Mouse (Mus musculus) G1E (cell line): ENCODE measurements around the gene Plscr5. TPM values are rescaled to one million over a fixed set of nuclear protein-coding genes. Genes with fewer than 3 reads are reported as not detected.
A peak's percentile ranks its signal among the peaks of the same experiment; 100 is the strongest.

Experiments used
- ATAC-seq: 2 replicates; pipeline ENCODE4 v1.8.0; 2016; ENCODE audit warnings: mild to moderate bottlenecking; ENCODE audit not compliant: insufficient number of reproducible peaks, poor library complexity, low FRiP score, severe bottlenecking; ENCODE audit errors: extremely low read depth
- DNase-seq: peaks from one replicate; pipeline ENCODE4 v3.0.0; 2012; ENCODE audit warnings: low spot score
- H3K27me3 ChIP-seq: 2 replicates; pipeline ENCODE4 v1.6.1; 2012; ENCODE audit warnings: mild to moderate bottlenecking, low read length, inconsistent platforms; ENCODE audit not compliant: insufficient read depth
- H3K36me3 ChIP-seq: replicated peaks from 2 replicates; pipeline ENCODE3; 2012; ENCODE audit warnings: mild to moderate bottlenecking, inconsistent platforms
- H3K4me1 ChIP-seq: 2 replicates; pipeline ENCODE4 v1.6.1; 2012; ENCODE audit warnings: low read depth, low read length, inconsistent platforms, mixed read lengths; ENCODE audit not compliant: insufficient read depth
- H3K4me3 ChIP-seq: 2 replicates; pipeline ENCODE4 v1.5.1; 2012; ENCODE audit warnings: low read depth, mild to moderate bottlenecking, inconsistent platforms, low read length, moderate library complexity, mixed read lengths
- H3K9me3 ChIP-seq: replicated peaks from 2 replicates; pipeline ENCODE4 v1.6.1; 2012; ENCODE audit warnings: inconsistent platforms
- CTCF ChIP-seq: IDR thresholded peaks from 2 replicates; pipeline ENCODE4 v1.5.1; 2012; ENCODE audit warnings: low read depth, low read length, inconsistent platforms, mixed read lengths
- GATA1 ChIP-seq: IDR thresholded peaks from 2 replicates; pipeline ENCODE4 v1.6.1; 2012; ENCODE audit warnings: borderline replicate concordance, low read length, inconsistent platforms, mixed read lengths
- GATA2 ChIP-seq: IDR thresholded peaks from 2 replicates; pipeline ENCODE4 v1.6.1; 2012; ENCODE audit warnings: low read depth, low read length, inconsistent platforms, borderline replicate concordance
- POLR2AphosphoS5 ChIP-seq: IDR thresholded peaks from 2 replicates; pipeline ENCODE4 v1.6.1; 2012; ENCODE audit warnings: low read depth, low read length, inconsistent platforms; ENCODE audit not compliant: insufficient replicate concordance
- TAL1 ChIP-seq: conservative IDR thresholded peaks from 2 replicates; pipeline ENCODE4 v1.6.1; 2012; ENCODE audit warnings: low read depth, low read length, inconsistent platforms, mixed read lengths
- polyA plus RNA-seq: library from polyadenylated mRNA; stranded (reverse); fragments of >175 nt; gene quantifications from 2 replicates; pipeline ENCODE4 v1.2.3, GENCODE M21; 2012
- total RNA-seq, 2 experiments: library from RNA; stranded (forward) in 1 of 2; stranded (reverse) in 1 of 2; fragments of 200-1000 nt in 1 of 2; fragments of >200 nt in 1 of 2; fragmentation: Nextera tagmentation in 1 of 2; gene quantifications; 2 replicates each; pipeline ENCODE4 v1.2.3; 2014 to 2017

The Plscr5 gene
- total and polyA plus RNA-seq, 3 experiments = not detected

- Histone ChIP-seq H3K4me3 (no peak overlapping the region), H3K4me1 (peaks cover 5% of the 10 kb centered on the region; the same call in 1 of the 2 replicates), H3K9me3 (no peaks in the 10 kb centered on the region), H3K36me3 (no peaks in the 10 kb centered on the region), H3K27me3 (peaks cover 3% of the 10 kb centered on the region)
- TF ChIP-seq GATA1 = no peak
- TF ChIP-seq POLR2AphosphoS5 = no peak
- TF ChIP-seq TAL1 = no peak
- no peak for TF ChIP-seq GATA2
- TF ChIP-seq CTCF = no peak
- no peak for ATAC-seq
- no peak for DNase-seq
Observed at GRCm38 (mm10) chr9:92191295-92191694, 1.4 kb upstream of the Plscr5 start.

- no peak for DNase-seq
- no peak overlapping the region for H3K4me3 ChIP-seq
- TF ChIP-seq CTCF (no peak), GATA2 (no peak), TAL1 (no peak), POLR2AphosphoS5 (no peak), GATA1 (no peak)
- no peak for ATAC-seq
- H3K9me3 ChIP-seq = no peaks in the 10 kb centered on the region
- no peaks in the 10 kb centered on the region for H3K36me3 ChIP-seq
- H3K4me1 ChIP-seq = no peaks in the 10 kb centered on the region
- 0 out of 2 replicates have a peak, but pooled peaks cover 3% of the 10 kb centered on the region for H3K27me3 ChIP-seq
Observed at GRCm38 (mm10) chr9:92198408-92198807, 5.7 kb downstream of the Plscr5 start.

GRCm38 (mm10) chr9:92199564-92199963, 6.8 kb downstream of the Plscr5 start:
- no peaks in the 10 kb centered on the region for H3K9me3 ChIP-seq
- DNase-seq (no peak), ATAC-seq (no peak)
- TF ChIP-seq CTCF (no peak), POLR2AphosphoS5 (no peak), GATA2 (no peak), GATA1 (no peak), TAL1 (no peak)
- H3K4me3 ChIP-seq = no peak overlapping the region
- 0 out of 2 replicates have a peak, but pooled peaks cover 5% of the 10 kb centered on the region for H3K27me3 ChIP-seq
- no peaks in the 10 kb centered on the region for H3K36me3 ChIP-seq
- H3K4me1 ChIP-seq = no peaks in the 10 kb centered on the region

- no peak for ATAC-seq
Observed at GRCm38 (mm10) chr9:92204397-92204796, 11.7 kb downstream of the Plscr5 start.

GRCm38 (mm10) chr9:92207307-92207706, 14.6 kb downstream of the Plscr5 start:
- ATAC-seq (peak; percentile 74), DNase-seq (no peak)
- Histone ChIP-seq H3K9me3 (no peaks in the 10 kb centered on the region), H3K27me3 (0 out of 2 replicates have a peak, but pooled peaks cover 2% of the 10 kb centered on the region), H3K4me1 (peaks cover 4% of the 10 kb centered on the region), H3K36me3 (no peaks in the 10 kb centered on the region), H3K4me3 (no peak overlapping the region)
- no peak for TF ChIP-seq GATA2
- no peak for TF ChIP-seq POLR2AphosphoS5
- no peak for TF ChIP-seq GATA1
- TF ChIP-seq CTCF = no peak
- TF ChIP-seq TAL1 = no peak

More at GRCm38 (mm10) chr9:92204397-92204796, 11.7 kb downstream of the Plscr5 start:
- 0 out of 2 replicates have a peak, but pooled peaks cover 5% of the 10 kb centered on the region for H3K27me3 ChIP-seq
- DNase-seq = no peak
- H3K36me3 ChIP-seq = no peaks in the 10 kb centered on the region
- no peak overlapping the region for H3K4me3 ChIP-seq
- no peaks in the 10 kb centered on the region for H3K9me3 ChIP-seq
- peaks cover 4% of the 10 kb centered on the region for H3K4me1 ChIP-seq
- TF ChIP-seq GATA2 (no peak), GATA1 (no peak), POLR2AphosphoS5 (no peak), TAL1 (no peak), CTCF (no peak)

DNA sequence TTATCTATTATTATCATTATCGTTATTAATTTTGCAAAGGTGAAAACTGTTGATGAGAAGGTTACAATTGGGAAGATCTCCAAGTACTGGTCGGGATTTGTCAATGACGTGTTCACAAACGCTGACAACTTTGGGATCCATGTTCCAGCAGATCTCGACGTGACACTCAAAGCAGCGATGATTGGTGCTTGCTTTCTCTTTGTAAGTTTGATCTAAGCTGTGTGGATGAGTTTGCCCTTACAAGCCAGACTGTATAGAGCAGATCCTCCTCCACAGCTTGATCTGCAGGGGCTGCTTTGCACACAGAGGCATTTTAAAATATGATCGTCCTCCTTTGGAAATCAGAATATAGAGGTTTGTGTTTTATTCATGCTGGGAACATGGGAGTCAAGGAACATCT, 15.0 kb downstream of the Plscr5 start:
- ATAC-seq (no peak), DNase-seq (no peak)
- peaks cover 4% of the 10 kb centered on the region for H3K4me1 ChIP-seq
- no peak overlapping the region for H3K4me3 ChIP-seq
- TF ChIP-seq GATA2 (no peak), CTCF (no peak), GATA1 (no peak), POLR2AphosphoS5 (no peak), TAL1 (no peak)
- 0 out of 2 replicates have a peak, but pooled peaks cover 2% of the 10 kb centered on the region for H3K27me3 ChIP-seq
- no peaks in the 10 kb centered on the region for H3K36me3 ChIP-seq
- no peaks in the 10 kb centered on the region for H3K9me3 ChIP-seq

DNA sequence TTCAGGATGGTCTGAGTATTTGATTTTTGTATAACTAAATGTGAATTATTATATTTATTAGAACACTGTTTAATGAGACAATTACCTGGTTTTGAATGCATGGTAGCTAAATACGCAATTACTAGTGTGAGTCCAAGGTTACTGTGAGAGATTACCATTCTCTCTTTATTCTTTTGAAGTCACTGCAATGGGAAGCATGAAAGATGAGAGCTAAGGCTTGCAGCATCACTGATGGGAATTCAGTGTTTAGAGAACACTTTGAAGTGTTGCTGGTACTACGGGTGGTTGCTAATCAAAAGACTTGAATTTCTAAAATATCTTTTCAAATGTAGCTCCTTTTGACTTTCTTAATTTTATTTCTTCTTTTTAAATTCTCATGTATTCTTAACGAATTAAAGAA, 17.1 kb downstream of the Plscr5 start:
- peaks cover 4% of the 10 kb centered on the region for H3K4me1 ChIP-seq
- ATAC-seq = no peak
- no peaks in the 10 kb centered on the region for H3K36me3 ChIP-seq
- DNase-seq = no peak
- H3K9me3 ChIP-seq = no peaks in the 10 kb centered on the region
- H3K4me3 ChIP-seq = no peak overlapping the region
- no peak for TF ChIP-seq CTCF
- TF ChIP-seq GATA1 = no peak
- TF ChIP-seq GATA2 = no peak
- no peak for TF ChIP-seq TAL1
- TF ChIP-seq POLR2AphosphoS5 = no peak
- H3K27me3 ChIP-seq = no peaks in the 10 kb centered on the region
